Mouse (Mus musculus) cerebellum, adult 9-11 months (tissue): Measurements from ENCODE around the gene Ctnnd2.

Source experiments
- DNase-seq: peaks from one replicate; pipeline ENCODE4 v3.0.0; 2022

Ctnnd2 gene

GRCm38 (mm10) chr15:30541459-30541858, 369.1 kb downstream of the Ctnnd2 start:
- DNase-seq = no peak

- no peak for DNase-seq
Measured at GRCm38 (mm10) chr15:30548263-30548662, 375.9 kb downstream of the Ctnnd2 start.

- no peak for DNase-seq
Measured at GRCm38 (mm10) chr15:30550956-30551355, 378.6 kb downstream of the Ctnnd2 start.

GRCm38 (mm10) chr15:30553910-30554406, 381.6 kb downstream of the Ctnnd2 start:
- no peak for DNase-seq

GRCm38 (mm10) chr15:30555787-30556186, 383.4 kb downstream of the Ctnnd2 start:
- no peak for DNase-seq

GRCm38 (mm10) chr15:30562375-30562774, 390.0 kb downstream of the Ctnnd2 start:
- no peak for DNase-seq

- DNase-seq = no peak
Measured at GRCm38 (mm10) chr15:30564594-30564993, 392.2 kb downstream of the Ctnnd2 start.

- peak; percentile 16 for DNase-seq
Measured at GRCm38 (mm10) chr15:30570254-30570800, 397.9 kb downstream of the Ctnnd2 start.

- DNase-seq = no peak
Measured at GRCm38 (mm10) chr15:30587446-30587845, 415.1 kb downstream of the Ctnnd2 start.

GRCm38 (mm10) chr15:30590865-30591264, 418.5 kb downstream of the Ctnnd2 start:
- no peak for DNase-seq

- no peak for DNase-seq
Measured at GRCm38 (mm10) chr15:30595507-30595906, 423.1 kb downstream of the Ctnnd2 start.

- DNase-seq = no peak
Measured at GRCm38 (mm10) chr15:30610613-30611012, 438.2 kb downstream of the Ctnnd2 start.

- no peak for DNase-seq
Measured at GRCm38 (mm10) chr15:30615451-30615850, 443.1 kb downstream of the Ctnnd2 start.

GRCm38 (mm10) chr15:30616861-30617260, 444.5 kb downstream of the Ctnnd2 start:
- DNase-seq = no peak

GRCm38 (mm10) chr15:30617932-30618331, 445.5 kb downstream of the Ctnnd2 start:
- DNase-seq = no peak

GRCm38 (mm10) chr15:30628524-30628923, 456.1 kb downstream of the Ctnnd2 start:
- DNase-seq = no peak

GRCm38 (mm10) chr15:30632113-30632735, 459.8 kb downstream of the Ctnnd2 start:
- no peak for DNase-seq

- no peak for DNase-seq
Measured at GRCm38 (mm10) chr15:30633917-30634316, 461.5 kb downstream of the Ctnnd2 start.

GRCm38 (mm10) chr15:30634522-30634921, 462.1 kb downstream of the Ctnnd2 start:
- no peak for DNase-seq

- DNase-seq = peak; percentile 64
Measured at GRCm38 (mm10) chr15:30640651-30641050, 468.3 kb downstream of the Ctnnd2 start.

- no peak for DNase-seq
Measured at GRCm38 (mm10) chr15:30645688-30646087, 473.3 kb downstream of the Ctnnd2 start.

GRCm38 (mm10) chr15:30646501-30647431, 474.4 kb downstream of the Ctnnd2 start:
- DNase-seq = peak; percentile 66

GRCm38 (mm10) chr15:30647679-30648311, 475.4 kb downstream of the Ctnnd2 start:
- DNase-seq = peak; percentile 70
